Mouse (Mus musculus) lung, embryonic 16.5 days (tissue): Measurements from ENCODE around the gene Lmbr1. TPM values are rescaled to one million over a fixed set of nuclear protein-coding genes. Genes with fewer than 3 reads are reported as not detected.

Experiments
- ATAC-seq: fragments of 200-750 bp; cut with Nextera tagmentation; 2 replicates; pipeline ENCODE4 v1.8.0; 2017; ENCODE audit warnings: low read depth, mild to moderate bottlenecking, moderate library complexity
- H3K27ac ChIP-seq: fragments of 300-500 bp; sonication (generic); 2 replicates; pipeline ENCODE4 v1.5.1; 2014; ENCODE audit warnings: mild to moderate bottlenecking, control low read depth, low read length
- H3K27me3 ChIP-seq: fragments of 300-500 bp; sonication (generic); 2 replicates; pipeline ENCODE4 v1.6.1; 2014; ENCODE audit warnings: low read depth, low read length, mixed read lengths; ENCODE audit not compliant: control insufficient read depth, insufficient read depth
- H3K36me3 ChIP-seq: fragments of 300-500 bp; sonication (generic); 2 replicates; pipeline ENCODE4 v1.6.1; 2014; ENCODE audit warnings: low read length; ENCODE audit not compliant: control insufficient read depth, insufficient read depth
- H3K4me1 ChIP-seq: fragments of 300-500 bp; sonication (generic); replicated peaks from 2 replicates; pipeline ENCODE4 v1.6.1; 2014; ENCODE audit warnings: low read length, mixed read lengths; ENCODE audit not compliant: control insufficient read depth, insufficient read depth
- H3K4me2 ChIP-seq: fragments of 300-500 bp; sonication (generic); 2 replicates; pipeline ENCODE4 v1.6.1; 2014; ENCODE audit warnings: low read depth, low read length, control low read depth
- H3K4me3 ChIP-seq: fragments of 300-500 bp; sonication (generic); 2 replicates; pipeline ENCODE4 v1.5.1; 2014; ENCODE audit warnings: mild to moderate bottlenecking, low read length, control low read depth
- H3K9ac ChIP-seq: fragments of 300-500 bp; sonication (generic); 2 replicates; pipeline ENCODE4 v1.6.1; 2014; ENCODE audit warnings: low read length, control low read depth
- H3K9me3 ChIP-seq: fragments of 300-500 bp; sonication (generic); 2 replicates; pipeline ENCODE4 v1.6.1; 2016; ENCODE audit warnings: low read length; ENCODE audit not compliant: control insufficient read depth
- WGBS: fragments of 180-500 bp; shearing (Covaris S2); extraction: QIAGEN DNeasy Blood & Tissue Kit; methylation state at CpG from one replicate; pipeline ENCODE4 v1.1.7; 2014; 5-methylcytosine and 5-hydroxymethylcytosine counted together
- polyA plus RNA-seq: library from polyadenylated mRNA; unstranded; fragments of >200 nt; fragmentation: Nextera tagmentation; extraction: Ambion mirVana; gene quantifications from 2 replicates; pipeline ENCODE4 v1.2.1, GENCODE M21; 2015

Gene Lmbr1
- polyA plus RNA-seq, 1 experiment from 2014 or later = 10.7 TPM

- H3K4me1 ChIP-seq = peaks cover 7% of the 10 kb centered on the region
- H3K9me3 ChIP-seq = no peaks in the 10 kb centered on the region
- 58% methylated on average over 2 of the region's 2 CpGs for WGBS
- H3K4me3 ChIP-seq = no peak overlapping the region
- H3K27me3 ChIP-seq = no peaks in the 10 kb centered on the region
- H3K27ac ChIP-seq = no peak overlapping the region
- H3K4me2 ChIP-seq = no peak overlapping the region
- no peaks in the 10 kb centered on the region for H3K36me3 ChIP-seq
- no peak overlapping the region for H3K9ac ChIP-seq
- no peak for ATAC-seq
Observed at GRCm38 (mm10) chr5:29380091-29380490, 1.9 kb upstream of the Lmbr1 start.

- Histone ChIP-seq H3K27ac (peak overlapping the region; percentile 68; the same call in 1 of the 2 replicates), H3K9ac (peak overlapping the region; percentile 89), H3K4me2 (peak overlapping the region; percentile 92), H3K27me3 (no peaks in the 10 kb centered on the region), H3K9me3 (no peaks in the 10 kb centered on the region), H3K36me3 (no peaks in the 10 kb centered on the region), H3K4me3 (peak overlapping the region; percentile 96), H3K4me1 (peaks cover 7% of the 10 kb centered on the region)
- peak; percentile 71 for ATAC-seq
- WGBS = 1% methylated on average over 46 of the region's 47 CpGs
Observed at GRCm38 (mm10) chr5:29377590-29378297, 446 bp downstream of the Lmbr1 start.

GRCm38 (mm10) chr5:29363511-29363910 is 14.7 kb downstream of the Lmbr1 start:
- Histone ChIP-seq H3K4me2 (no peak overlapping the region), H3K27ac (no peak overlapping the region), H3K9ac (no peak overlapping the region), H3K27me3 (no peaks in the 10 kb centered on the region), H3K9me3 (no peaks in the 10 kb centered on the region), H3K4me3 (no peak overlapping the region), H3K4me1 (no peaks in the 10 kb centered on the region), H3K36me3 (peaks cover 6% of the 10 kb centered on the region; the same call in 1 of the 2 replicates)
- 69% methylated on average over 6 of the region's 6 CpGs for whole genome bisulfite sequencing
- no peak for ATAC-seq

- H3K4me3 ChIP-seq = no peak overlapping the region
- no peak overlapping the region for H3K4me2 ChIP-seq
- no peaks in the 10 kb centered on the region for H3K36me3 ChIP-seq
- H3K9ac ChIP-seq = no peak overlapping the region
- no peak overlapping the region for H3K27ac ChIP-seq
- H3K27me3 ChIP-seq = no peaks in the 10 kb centered on the region
- 43% methylated on average over 5 of the region's 5 CpGs for WGBS
- no peaks in the 10 kb centered on the region for H3K9me3 ChIP-seq
- no peaks in the 10 kb centered on the region for H3K4me1 ChIP-seq
- no peak for ATAC-seq
Observed at GRCm38 (mm10) chr5:29335836-29336235, 42.4 kb downstream of the Lmbr1 start.

GRCm38 (mm10) chr5:29322503-29322902 is 55.7 kb downstream of the Lmbr1 start:
- Histone ChIP-seq H3K27ac (no peak overlapping the region), H3K4me1 (no peaks in the 10 kb centered on the region), H3K9ac (no peak overlapping the region), H3K27me3 (no peaks in the 10 kb centered on the region), H3K4me3 (no peak overlapping the region), H3K36me3 (no peaks in the 10 kb centered on the region), H3K4me2 (no peak overlapping the region), H3K9me3 (no peaks in the 10 kb centered on the region)
- no peak for ATAC-seq
- 93% methylated on average over 2 of the region's 2 CpGs for WGBS

- no peak overlapping the region for H3K27ac ChIP-seq
- no peaks in the 10 kb centered on the region for H3K36me3 ChIP-seq
- no peak for ATAC-seq
- 70% methylated on average over 3 of the region's 3 CpGs for WGBS
- no peaks in the 10 kb centered on the region for H3K9me3 ChIP-seq
- no peaks in the 10 kb centered on the region for H3K27me3 ChIP-seq
- no peak overlapping the region for H3K4me2 ChIP-seq
- no peak overlapping the region for H3K9ac ChIP-seq
- no peak overlapping the region for H3K4me3 ChIP-seq
- H3K4me1 ChIP-seq = no peaks in the 10 kb centered on the region
Observed at GRCm38 (mm10) chr5:29309191-29309590, 69.0 kb downstream of the Lmbr1 start.

- no peaks in the 10 kb centered on the region for H3K4me1 ChIP-seq
- H3K9ac ChIP-seq = no peak overlapping the region
- no peaks in the 10 kb centered on the region for H3K27me3 ChIP-seq
- no peak overlapping the region for H3K4me2 ChIP-seq
- no peaks in the 10 kb centered on the region for H3K9me3 ChIP-seq
- no peak overlapping the region for H3K4me3 ChIP-seq
- WGBS = 13% methylated on average over 2 of the region's 2 CpGs
- no peak for ATAC-seq
- H3K27ac ChIP-seq = no peak overlapping the region
- H3K36me3 ChIP-seq = no peaks in the 10 kb centered on the region
Observed at GRCm38 (mm10) chr5:29293194-29293593, 85.0 kb downstream of the Lmbr1 start.

GRCm38 (mm10) chr5:29290110-29290509 is 88.1 kb downstream of the Lmbr1 start:
- ATAC-seq = no peak
- H3K27me3 ChIP-seq = no peaks in the 10 kb centered on the region
- WGBS = 88% methylated on average over 3 of the region's 3 CpGs
- H3K4me1 ChIP-seq = no peaks in the 10 kb centered on the region
- H3K9ac ChIP-seq = no peak overlapping the region
- no peaks in the 10 kb centered on the region for H3K9me3 ChIP-seq
- H3K4me3 ChIP-seq = no peak overlapping the region
- no peak overlapping the region for H3K4me2 ChIP-seq
- no peaks in the 10 kb centered on the region for H3K36me3 ChIP-seq
- H3K27ac ChIP-seq = no peak overlapping the region

- Histone ChIP-seq H3K4me2 (no peak overlapping the region), H3K9me3 (no peaks in the 10 kb centered on the region), H3K36me3 (no peaks in the 10 kb centered on the region), H3K4me1 (no peaks in the 10 kb centered on the region), H3K9ac (no peak overlapping the region), H3K27me3 (no peaks in the 10 kb centered on the region), H3K4me3 (no peak overlapping the region), H3K27ac (no peak overlapping the region)
- no peak for ATAC-seq
- WGBS = 52% methylated on average over 6 of the region's 6 CpGs
Observed at GRCm38 (mm10) chr5:29289703-29290102, 88.5 kb downstream of the Lmbr1 start.
